Mouse (Mus musculus): ENCODE measurements around the gene Serpina3n.
A peak's percentile ranks its signal among the peaks of the same experiment; 100 is the strongest.

- TF ChIP-seq CTCF (IDR thresholded peaks at IDR 0.05) (peak; percentile 99; the same call in 1 of the 2 replicates), POLR2A (IDR thresholded peaks at IDR 0.05; ENCODE audit: insufficient read depth, low read depth, low read length) (no peak)
Measured at GRCm38 (mm10) chr12:104440087-104440760, 33.7 kb downstream of the Serpina3n start.
